Mouse (Mus musculus): ENCODE measurements around the gene Baz2a.
"Not testable (repeated sequence)": the region's sequence is repeated elsewhere in the genome, so short reads cannot be mapped to it uniquely, and the experiment has no call there.

The Baz2a gene

GRCm38 (mm10) chr10:128091564-128092505 lies at the start of gene Baz2a:
Baz2a (plus strand) TSS chr10:128091577.
- DNase-seq = peak; percentile 56 to 63

- no peak for DNase-seq
Measured at GRCm38 (mm10) chr10:128041636-128042035, 49.7 kb upstream of the Baz2a start.

DNA sequence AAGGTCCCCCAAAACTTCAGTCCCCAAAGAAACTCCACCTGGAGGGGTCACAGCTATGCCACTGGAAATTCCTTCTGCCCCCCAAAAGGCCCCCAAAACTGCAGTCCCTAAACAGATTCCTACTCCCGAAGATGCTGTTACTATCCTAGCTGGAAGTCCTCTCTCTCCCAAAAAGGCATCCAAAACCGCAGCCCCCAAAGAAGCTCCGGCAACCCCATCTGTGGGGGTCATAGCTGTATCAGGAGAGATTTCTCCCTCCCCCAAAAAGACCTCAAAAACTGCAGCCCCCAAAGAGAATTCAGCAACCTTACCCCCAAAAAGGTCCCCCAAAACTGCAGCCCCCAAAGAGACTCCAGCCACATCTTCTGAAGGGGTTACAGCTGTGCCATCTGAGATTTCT lies 48.9 kb upstream of the Baz2a start:
- no peak for DNase-seq

DNA sequence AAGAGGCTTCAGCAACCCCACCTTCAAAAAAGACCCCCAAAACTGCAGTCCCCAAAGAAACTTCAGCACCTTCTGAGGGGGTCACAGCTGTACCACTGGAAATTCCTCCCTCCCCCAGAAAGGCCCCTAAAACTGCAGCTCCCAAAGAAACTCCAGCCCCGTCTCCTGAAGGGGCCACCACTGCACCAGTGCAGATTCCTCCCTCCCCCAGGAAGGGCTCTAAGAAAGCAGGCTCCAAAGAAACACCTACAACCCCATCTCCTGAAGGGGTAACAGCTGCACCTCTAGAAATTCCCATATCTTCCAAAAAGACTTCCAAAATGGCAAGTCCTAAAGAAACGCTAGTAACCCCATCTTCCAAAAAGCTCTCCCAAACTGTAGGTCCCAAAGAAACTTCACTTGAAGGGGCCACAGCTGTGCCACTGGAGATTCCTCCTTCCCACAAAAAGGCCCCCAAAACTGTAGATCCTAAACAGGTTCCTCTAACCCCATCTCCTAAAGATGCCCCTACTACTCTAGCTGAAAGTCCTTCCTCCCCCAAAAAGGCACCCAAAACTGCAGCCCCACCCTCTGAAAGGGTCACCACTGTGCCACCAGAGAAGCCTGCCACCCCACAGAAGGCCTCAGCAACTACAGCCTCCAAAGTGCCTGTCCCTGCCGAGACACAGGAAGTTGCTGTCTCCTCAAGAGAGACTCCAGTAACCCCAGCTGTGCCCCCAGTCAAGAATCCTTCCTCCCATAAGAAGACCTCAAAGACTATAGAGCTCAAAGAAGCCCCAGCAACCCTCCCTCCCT lies 48.1 kb upstream of the Baz2a start:
- no peak for DNase-seq

- DNase-seq = no peak
Measured at GRCm38 (mm10) chr10:128048157-128048556, 43.2 kb upstream of the Baz2a start.

- DNase-seq = no peak
Measured at GRCm38 (mm10) chr10:128049741-128050140, 41.6 kb upstream of the Baz2a start.

DNA sequence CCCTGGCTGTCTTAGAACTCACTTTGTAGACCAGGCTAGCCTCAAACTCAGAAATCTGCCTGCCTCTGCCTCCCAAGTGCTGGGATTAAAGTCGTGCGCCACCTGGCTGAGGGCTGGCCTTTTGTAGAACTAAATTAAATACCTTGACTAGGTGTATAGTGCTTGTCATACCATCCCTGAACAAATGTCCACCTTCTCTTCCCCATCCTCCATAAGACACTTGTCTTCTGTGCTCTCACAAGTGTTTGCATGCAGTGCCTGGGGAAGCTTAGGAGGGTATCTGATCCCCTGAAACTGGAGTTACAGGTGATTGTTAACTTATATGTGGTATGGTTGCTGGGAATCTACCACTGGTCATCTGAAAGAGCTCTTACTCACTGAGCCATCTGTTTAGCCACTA lies 41.0 kb upstream of the Baz2a start:
- DNase-seq = no peak

- DNase-seq = no peak
Measured at GRCm38 (mm10) chr10:128051589-128051988, 39.8 kb upstream of the Baz2a start.

DNA sequence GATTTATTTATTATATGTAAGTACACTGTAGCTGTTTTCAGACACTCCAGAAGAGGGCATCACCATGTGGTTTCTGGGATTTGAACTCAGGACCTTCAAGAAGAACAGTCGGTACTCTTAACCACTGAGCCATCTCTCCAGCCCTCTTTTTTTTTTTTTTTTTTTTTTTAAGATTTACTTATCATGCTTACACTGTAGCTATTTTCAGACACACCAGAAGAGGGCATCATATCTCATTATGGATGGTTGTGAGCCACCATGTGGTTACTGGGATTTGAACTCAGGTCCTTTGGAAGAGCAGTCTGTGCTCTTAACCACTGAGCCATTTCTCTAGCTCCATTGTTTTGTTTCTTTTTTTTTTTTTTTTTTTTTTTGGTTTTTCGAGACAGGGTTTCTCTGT lies 39.2 kb upstream of the Baz2a start:
- DNase-seq = not testable (repeated sequence)

DNA sequence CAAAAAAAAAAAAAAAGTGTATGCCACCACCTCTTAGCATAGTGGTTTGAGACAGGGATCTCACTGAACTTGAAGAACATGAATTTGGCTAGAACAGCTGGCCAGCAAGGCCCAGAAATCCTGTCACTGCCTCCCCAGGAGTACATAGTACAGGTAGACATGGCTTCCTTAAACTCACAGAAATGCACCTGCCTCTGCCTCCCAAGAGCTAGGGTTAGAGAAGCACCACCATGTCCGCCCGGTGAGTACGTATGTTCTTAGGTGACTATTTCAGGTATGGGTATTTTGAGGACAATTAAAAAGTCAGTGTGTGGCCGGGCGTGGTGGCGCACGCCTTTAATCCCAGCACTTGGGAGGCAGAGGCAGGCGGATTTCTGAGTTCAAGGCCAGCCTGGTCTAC lies 38.4 kb upstream of the Baz2a start:
- DNase-seq = no peak

GRCm38 (mm10) chr10:128058184-128058583 lies 33.2 kb upstream of the Baz2a start:
- DNase-seq = no peak

GRCm38 (mm10) chr10:128058601-128059151 lies 32.7 kb upstream of the Baz2a start, which contains the start of gene Ptges3:
Ptges3 (plus strand) TSS chr10:128058954.
- peak; percentile 91 to 96 for DNase-seq

DNA sequence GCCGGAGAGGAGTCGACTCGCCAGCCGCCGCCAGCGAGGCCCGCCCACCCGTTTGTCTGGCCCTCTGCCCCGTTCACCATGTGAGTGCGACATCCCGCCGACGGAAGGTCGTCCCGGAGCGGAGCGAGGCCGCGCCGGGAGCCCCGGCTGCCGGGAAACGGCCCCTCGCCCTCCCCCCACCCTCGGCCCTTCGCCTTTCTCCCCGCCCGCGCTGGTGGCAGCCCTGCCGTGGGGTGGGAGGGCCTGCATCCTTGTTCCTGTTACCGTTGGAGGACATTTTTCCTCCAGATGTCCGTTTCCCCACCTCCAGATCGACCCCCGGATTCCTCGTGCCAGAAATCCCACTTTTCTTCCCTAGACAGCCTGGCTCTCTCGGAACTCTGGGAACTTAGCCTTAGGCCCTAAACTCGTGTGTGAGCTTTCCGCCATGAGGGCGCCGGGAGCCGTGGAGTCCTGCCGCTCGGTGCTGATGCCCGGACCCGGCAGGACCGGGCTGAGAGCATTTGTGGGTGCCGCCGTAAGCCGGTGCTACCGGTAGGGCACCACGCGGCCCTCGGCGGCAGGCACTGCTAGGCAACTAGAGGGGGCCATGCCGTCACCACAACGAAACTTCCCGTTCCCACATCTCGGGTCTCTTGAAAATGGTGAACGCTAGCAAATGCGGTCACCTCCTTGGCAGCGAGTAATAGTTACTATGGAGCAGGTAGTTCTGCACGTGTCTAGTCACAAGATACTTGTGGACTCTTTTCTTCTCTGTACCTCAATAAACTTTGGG lies 32.0 kb upstream of the Baz2a start:
- DNase-seq = peak; percentile 55 to 68

DNA sequence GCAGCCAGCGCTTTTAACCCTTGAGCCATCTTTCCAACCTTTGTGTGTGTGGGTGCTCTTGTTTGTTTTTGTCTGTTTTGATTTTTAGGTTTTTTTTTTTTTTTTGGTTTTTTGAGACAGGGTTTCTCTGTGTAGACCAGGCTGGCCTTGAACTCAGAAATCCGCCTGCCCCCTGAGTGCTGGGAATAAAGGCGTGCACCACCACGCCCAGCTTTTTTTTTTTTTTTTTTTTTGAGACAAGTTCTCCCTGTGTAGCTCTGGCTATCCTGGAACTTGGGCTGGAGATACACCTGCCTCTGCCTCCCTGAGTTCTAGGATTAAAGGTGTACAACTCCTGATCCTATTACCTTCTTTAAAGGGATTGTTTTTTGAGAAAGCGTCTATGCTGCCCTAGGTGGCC lies 30.3 kb upstream of the Baz2a start:
- no peak for DNase-seq

DNA sequence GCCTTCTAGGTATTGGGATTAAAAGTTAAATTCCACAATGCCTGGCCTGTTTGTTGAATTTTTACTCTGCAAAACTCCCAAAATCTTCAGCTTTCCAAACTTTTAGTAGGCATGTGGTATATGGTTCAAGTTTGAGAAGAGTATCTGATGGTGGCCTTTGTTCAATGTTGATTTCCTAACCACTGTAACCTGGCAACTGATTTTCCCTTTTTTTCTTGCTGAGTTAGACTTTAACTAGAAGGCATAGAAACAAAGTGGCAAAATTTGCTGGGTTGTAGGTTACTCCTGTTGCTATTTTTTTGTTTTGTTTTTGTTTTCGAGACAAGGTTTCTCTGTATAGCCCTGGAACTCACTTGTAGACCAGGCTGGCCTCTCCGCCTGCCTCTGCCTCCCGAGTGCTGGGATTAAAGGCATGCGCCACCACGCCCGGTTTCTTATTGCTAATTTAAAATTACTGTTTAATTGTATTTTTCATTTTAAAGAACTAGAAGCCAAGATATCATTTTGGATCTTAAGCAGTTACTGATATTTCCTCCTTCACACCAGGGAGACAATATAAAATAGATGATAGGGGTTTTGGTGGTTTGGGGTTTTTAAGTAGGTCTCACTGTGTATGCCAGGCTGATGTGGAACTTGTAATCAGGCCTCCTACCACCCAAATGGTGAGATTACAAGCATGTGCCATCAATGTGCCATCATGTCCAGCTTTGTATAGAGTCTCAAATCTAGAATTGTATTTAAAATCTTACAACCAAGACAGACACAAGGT lies 29.0 kb upstream of the Baz2a start:
- no peak for DNase-seq

- DNase-seq = no peak
Measured at GRCm38 (mm10) chr10:128066072-128066471, 25.3 kb upstream of the Baz2a start.

DNA sequence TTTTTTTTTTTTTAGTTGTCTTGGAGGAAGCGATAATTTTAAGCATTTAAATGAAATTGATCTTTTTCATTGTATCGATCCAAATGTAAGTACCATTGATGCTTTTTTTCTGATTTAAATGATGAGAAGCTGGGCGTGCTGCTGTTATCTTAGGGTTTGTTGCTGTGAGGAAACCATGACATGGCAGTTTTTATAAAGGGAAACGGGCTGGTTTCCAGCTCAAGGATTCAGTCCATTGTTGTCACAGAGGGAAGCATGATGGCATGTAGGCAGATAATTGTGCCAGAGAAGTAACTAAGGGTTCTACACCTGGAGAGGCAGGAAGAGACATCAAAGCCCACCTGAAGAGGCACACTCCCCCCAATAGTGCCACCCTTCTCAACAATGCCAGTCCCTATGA lies 22.2 kb upstream of the Baz2a start:
- no peak for DNase-seq

GRCm38 (mm10) chr10:128070432-128070831 lies 20.9 kb upstream of the Baz2a start:
- not testable (repeated sequence) for DNase-seq

- not testable (repeated sequence) for DNase-seq
Measured at GRCm38 (mm10) chr10:128078269-128078668, 13.1 kb upstream of the Baz2a start.

DNA sequence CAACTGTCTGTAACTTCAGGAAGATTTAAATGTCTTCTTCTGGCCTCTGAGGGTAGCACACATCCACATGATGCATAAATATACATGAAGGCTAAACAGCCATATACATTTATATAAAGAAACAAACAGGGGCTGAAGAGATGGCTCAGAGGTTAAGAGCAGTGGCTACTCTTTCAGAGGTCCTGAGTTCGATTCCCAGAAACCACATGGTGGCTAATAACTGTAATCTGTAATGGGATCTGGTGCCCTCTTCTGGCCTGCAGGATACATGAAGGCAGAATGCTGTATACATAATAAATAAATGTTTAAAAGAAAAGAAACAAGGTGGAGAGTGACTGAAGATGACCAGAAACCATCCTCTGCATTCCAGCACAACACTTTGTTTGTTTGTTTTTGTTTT lies 10.9 kb upstream of the Baz2a start:
- DNase-seq = peak in 1 of 2 experiments; percentile 28

GRCm38 (mm10) chr10:128081807-128082476 lies 9.4 kb upstream of the Baz2a start:
- DNase-seq = no peak

Measured in spleen, adult 18-20 months (tissue).